Mouse (Mus musculus): ENCODE measurements around the gene Ttc7. TPM values are rescaled to one million over a fixed set of nuclear protein-coding genes. Genes with fewer than 3 reads are reported as not detected.

The Ttc7 gene
- polyA plus RNA-seq, 1 experiment from 2014 or later = 5.1 TPM

- Histone ChIP-seq H3K4me1 (peaks cover 11% of the 10 kb centered on the region), H3K27me3 (replicated peaks) (no peaks in the 10 kb centered on the region), H3K36me3 (no peaks in the 10 kb centered on the region; the same call in 1 of the 2 replicates), H3K9me3 (peaks cover 9% of the 10 kb centered on the region), H3K9ac (no peak overlapping the region), H3K4me3 (no peak overlapping the region), H3K27ac (no peak overlapping the region), H3K4me2 (replicated peaks) (no peak overlapping the region)
- 87% methylated on average over 1 of the region's 1 CpGs for WGBS
- ATAC-seq (ENCODE audit: low FRiP score, low read depth) = no peak
These were observed 39.0 kb downstream of the Ttc7 start for GRCm38 (mm10) chr17:87321673-87322072.

- ATAC-seq (ENCODE audit: low FRiP score, low read depth) = no peak
- H3K4me2 ChIP-seq (replicated peaks) = no peak overlapping the region
- no peaks in the 10 kb centered on the region; the same call in 1 of the 2 replicates for H3K36me3 ChIP-seq
These were observed 40.5 kb downstream of the Ttc7 start for GRCm38 (mm10) chr17:87323215-87323614.

GRCm38 (mm10) chr17:87325501-87325900, 42.8 kb downstream of the Ttc7 start:
- Histone ChIP-seq H3K9ac (no peak overlapping the region), H3K4me1 (peaks cover 37% of the 10 kb centered on the region), H3K27me3 (replicated peaks) (no peaks in the 10 kb centered on the region), H3K4me2 (replicated peaks) (no peak overlapping the region), H3K9me3 (peaks cover 9% of the 10 kb centered on the region), H3K27ac (no peak overlapping the region), H3K4me3 (no peak overlapping the region), H3K36me3 (no peaks in the 10 kb centered on the region; the same call in 1 of the 2 replicates)
- 82% methylated on average over 15 of the region's 15 CpGs for WGBS
- ATAC-seq (ENCODE audit: low FRiP score, low read depth) = no peak

More at GRCm38 (mm10) chr17:87323215-87323614, 40.5 kb downstream of the Ttc7 start:
- WGBS = 90% methylated on average over 9 of the region's 9 CpGs
- Histone ChIP-seq H3K4me1 (peaks cover 25% of the 10 kb centered on the region), H3K9me3 (peaks cover 9% of the 10 kb centered on the region), H3K9ac (no peak overlapping the region), H3K27me3 (replicated peaks) (no peaks in the 10 kb centered on the region), H3K4me3 (no peak overlapping the region), H3K27ac (no peak overlapping the region)

- Histone ChIP-seq H3K9ac (no peak overlapping the region), H3K9me3 (peaks cover 2% of the 10 kb centered on the region), H3K27me3 (replicated peaks) (no peaks in the 10 kb centered on the region), H3K4me2 (replicated peaks) (no peak overlapping the region), H3K27ac (no peak overlapping the region), H3K36me3 (no peaks in the 10 kb centered on the region), H3K4me1 (peaks cover 52% of the 10 kb centered on the region), H3K4me3 (no peak overlapping the region)
- ATAC-seq (ENCODE audit: low FRiP score, low read depth) = peak; percentile 38
- WGBS = 16% methylated on average over 6 of the region's 6 CpGs
These were observed 44.3 kb downstream of the Ttc7 start for GRCm38 (mm10) chr17:87326987-87327386.

GRCm38 (mm10) chr17:87327645-87328044, 45.0 kb downstream of the Ttc7 start:
- peaks cover 58% of the 10 kb centered on the region for H3K4me1 ChIP-seq
- no peak for ATAC-seq (ENCODE audit: low FRiP score, low read depth)
- no peak overlapping the region for H3K4me3 ChIP-seq
- H3K27ac ChIP-seq = no peak overlapping the region
- no peaks in the 10 kb centered on the region for H3K9me3 ChIP-seq
- H3K4me2 ChIP-seq (replicated peaks) = no peak overlapping the region
- H3K27me3 ChIP-seq (replicated peaks) = no peaks in the 10 kb centered on the region
- H3K36me3 ChIP-seq = no peaks in the 10 kb centered on the region
- WGBS = 71% methylated on average over 8 of the region's 8 CpGs
- no peak overlapping the region for H3K9ac ChIP-seq

GRCm38 (mm10) chr17:87328177-87328768, 45.6 kb downstream of the Ttc7 start:
- no peak overlapping the region for H3K4me2 ChIP-seq (replicated peaks)
- no peak for ATAC-seq (ENCODE audit: low FRiP score, low read depth)
- no peaks in the 10 kb centered on the region for H3K9me3 ChIP-seq
- H3K27ac ChIP-seq = no peak overlapping the region
- WGBS = 56% methylated on average over 9 of the region's 9 CpGs
- H3K4me3 ChIP-seq = no peak overlapping the region
- no peak overlapping the region for H3K9ac ChIP-seq
- H3K36me3 ChIP-seq = no peaks in the 10 kb centered on the region
- peaks cover 62% of the 10 kb centered on the region for H3K4me1 ChIP-seq
- no peaks in the 10 kb centered on the region for H3K27me3 ChIP-seq (replicated peaks)

- Histone ChIP-seq H3K9ac (no peak overlapping the region), H3K27ac (no peak overlapping the region), H3K9me3 (no peaks in the 10 kb centered on the region), H3K4me1 (peaks cover 62% of the 10 kb centered on the region), H3K4me3 (no peak overlapping the region), H3K27me3 (replicated peaks) (no peaks in the 10 kb centered on the region), H3K36me3 (no peaks in the 10 kb centered on the region), H3K4me2 (replicated peaks) (no peak overlapping the region)
- no peak for ATAC-seq (ENCODE audit: low FRiP score, low read depth)
- WGBS = 83% methylated on average over 18 of the region's 18 CpGs
These were observed 46.5 kb downstream of the Ttc7 start for GRCm38 (mm10) chr17:87329144-87329700.

GRCm38 (mm10) chr17:87330250-87330920, 47.7 kb downstream of the Ttc7 start:
- Histone ChIP-seq H3K4me1 (peaks cover 62% of the 10 kb centered on the region), H3K27ac (peak overlapping the region; percentile 79), H3K9ac (peak overlapping the region; percentile 47), H3K27me3 (replicated peaks) (no peaks in the 10 kb centered on the region), H3K9me3 (no peaks in the 10 kb centered on the region), H3K4me2 (replicated peaks) (peak overlapping the region; percentile 46), H3K36me3 (no peaks in the 10 kb centered on the region), H3K4me3 (no peak overlapping the region)
- peak; percentile 35 for ATAC-seq (ENCODE audit: low FRiP score, low read depth)
- 30% methylated on average over 22 of the region's 22 CpGs for WGBS

- peaks cover 58% of the 10 kb centered on the region for H3K4me1 ChIP-seq
- peak; percentile 59 for ATAC-seq (ENCODE audit: low FRiP score, low read depth)
These were observed 48.2 kb downstream of the Ttc7 start for GRCm38 (mm10) chr17:87330921-87331291.

GRCm38 (mm10) chr17:87331336-87332141, 48.9 kb downstream of the Ttc7 start:
- no peak overlapping the region for H3K4me3 ChIP-seq
- H3K9ac ChIP-seq = no peak overlapping the region
- peak overlapping the region; percentile 46 for H3K4me2 ChIP-seq (replicated peaks)
- no peaks in the 10 kb centered on the region for H3K9me3 ChIP-seq
- 31% methylated on average over 11 of the region's 11 CpGs for WGBS
- no peaks in the 10 kb centered on the region for H3K27me3 ChIP-seq (replicated peaks)
- H3K4me1 ChIP-seq = peaks cover 53% of the 10 kb centered on the region
- no peaks in the 10 kb centered on the region for H3K36me3 ChIP-seq
- ATAC-seq (ENCODE audit: low FRiP score, low read depth) = peak; percentile 36
- peak overlapping the region; percentile 79 for H3K27ac ChIP-seq

More at GRCm38 (mm10) chr17:87330921-87331291, 48.2 kb downstream of the Ttc7 start:
- peak overlapping the region; percentile 79 for H3K27ac ChIP-seq
- no peaks in the 10 kb centered on the region for H3K9me3 ChIP-seq
- peak overlapping the region; percentile 46 for H3K4me2 ChIP-seq (replicated peaks)
- H3K9ac ChIP-seq = peak overlapping the region; percentile 47; the same call in 1 of the 2 replicates
- 2% methylated on average over 11 of the region's 11 CpGs for WGBS
- no peaks in the 10 kb centered on the region for H3K36me3 ChIP-seq
- H3K4me3 ChIP-seq = no peak overlapping the region
- H3K27me3 ChIP-seq (replicated peaks) = no peaks in the 10 kb centered on the region

GRCm38 (mm10) chr17:87332142-87332815, 49.6 kb downstream of the Ttc7 start:
- Histone ChIP-seq H3K9ac (no peak overlapping the region), H3K4me1 (peaks cover 45% of the 10 kb centered on the region), H3K4me3 (no peak overlapping the region), H3K4me2 (replicated peaks) (peak overlapping the region; percentile 46), H3K27ac (peak overlapping the region; percentile 37; the same call in 1 of the 2 replicates), H3K27me3 (replicated peaks) (no peaks in the 10 kb centered on the region), H3K9me3 (no peaks in the 10 kb centered on the region), H3K36me3 (no peaks in the 10 kb centered on the region)
- no peak; the same call in 1 of the 2 replicates for ATAC-seq (ENCODE audit: low FRiP score, low read depth)
- WGBS = 54% methylated on average over 9 of the region's 9 CpGs
